Mouse (Mus musculus) embryo, embryonic 11 days (tissue): ENCODE measurements around the gene 4921530L21Rik.
A peak's percentile ranks its signal among the peaks of the same experiment; 100 is the strongest.

Source experiments
- DNase-seq: peaks from one replicate; pipeline ENCODE4 v3.0.0-alpha.2; 2015

The 4921530L21Rik gene

DNA sequence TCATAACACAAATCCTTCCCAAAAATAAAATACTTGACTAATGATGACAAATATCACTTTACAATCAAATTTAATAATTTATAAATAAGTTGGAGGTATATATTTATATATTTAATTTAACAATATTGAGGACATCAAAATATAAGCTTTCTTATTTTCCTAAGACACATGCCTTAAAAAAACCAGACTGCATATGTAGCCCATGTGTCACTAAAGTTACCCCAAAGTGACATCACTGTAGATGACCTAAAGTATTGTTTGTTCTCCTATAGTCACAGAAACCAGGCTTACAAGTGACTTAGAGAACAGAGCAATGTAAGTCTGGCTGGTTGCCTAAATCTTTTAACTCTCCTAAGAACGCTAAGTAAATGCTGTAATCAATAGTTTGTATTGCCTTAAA is at the start of gene 4921530L21Rik:
Gene 4921530L21Rik (plus strand): TSS at position 301 of the 400 bp plus-strand sequence.
- no peak for DNase-seq

DNA sequence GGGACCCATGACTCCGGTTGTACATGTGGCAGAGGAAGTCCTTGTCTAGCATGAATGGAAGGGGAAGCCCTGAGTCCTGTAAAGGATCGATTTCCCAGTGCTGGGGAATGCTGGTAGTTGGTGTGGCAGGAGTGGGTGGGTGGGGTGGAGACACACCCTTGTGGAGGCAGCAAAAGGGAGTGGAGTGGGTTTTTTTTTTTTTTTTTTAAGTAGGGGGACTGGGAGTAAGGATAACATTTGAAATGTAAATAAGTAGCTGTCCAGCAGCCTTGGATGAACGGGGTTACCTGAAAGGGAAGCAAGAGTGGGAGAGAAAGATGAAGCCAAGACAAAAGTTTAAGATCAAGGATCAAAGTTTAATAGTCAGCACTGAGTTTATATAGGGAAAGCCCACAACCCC is 47.2 kb upstream of the 4921530L21Rik start:
- DNase-seq = no peak

DNA sequence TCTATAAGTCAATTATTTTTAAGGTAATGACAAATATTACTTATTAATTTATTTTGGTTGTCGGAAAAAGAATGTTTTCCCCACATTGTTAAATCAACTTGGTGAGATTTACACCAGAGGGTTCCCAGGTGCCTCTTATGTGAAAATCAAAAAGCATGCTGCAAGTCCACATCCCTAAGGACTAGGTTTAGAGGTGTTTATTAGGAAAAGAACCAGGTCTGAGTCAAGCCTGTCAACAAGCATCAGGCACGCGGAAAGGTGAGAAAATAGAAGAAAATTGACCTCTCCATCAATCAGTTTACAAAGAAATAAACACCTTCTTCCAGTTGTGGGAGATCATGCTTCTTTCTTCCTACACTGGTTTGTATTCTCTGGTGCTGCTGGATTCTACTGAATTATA is 18.1 kb upstream of the 4921530L21Rik start:
- peak; percentile 3 for DNase-seq

DNA sequence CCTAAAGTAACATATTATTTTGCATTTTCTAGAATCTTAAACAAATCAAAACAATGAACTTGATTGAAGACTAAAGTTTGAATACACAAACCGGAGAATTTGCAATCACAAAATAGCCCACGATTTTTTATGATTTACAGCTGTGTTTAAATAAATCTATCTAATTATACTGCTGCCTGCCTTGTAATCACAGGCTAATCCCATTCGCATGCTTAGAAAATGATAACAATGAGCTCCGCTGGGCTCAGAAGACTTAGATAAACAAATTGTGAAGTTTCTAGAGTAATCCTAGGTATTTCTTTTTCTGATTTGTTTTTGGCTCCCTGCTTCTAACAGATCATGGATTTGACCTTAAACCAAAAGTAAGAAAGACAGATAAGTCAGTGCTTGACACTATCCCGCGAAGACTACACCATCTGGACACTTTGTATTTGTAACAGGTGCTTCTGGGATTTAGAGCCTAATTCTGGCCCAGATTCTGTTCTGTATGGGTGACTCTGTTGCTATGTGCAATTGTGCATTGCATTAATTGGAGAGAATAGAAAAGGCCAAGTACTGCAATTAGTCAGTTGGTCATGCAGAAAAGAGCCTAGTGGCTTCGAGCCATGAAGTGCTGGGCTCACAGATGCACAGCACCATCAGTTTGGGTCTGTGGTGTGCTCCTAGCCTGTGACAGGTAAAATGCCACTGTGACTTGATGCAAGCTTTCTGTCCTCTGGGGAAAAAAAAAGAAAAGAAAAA is 15.2 kb upstream of the 4921530L21Rik start:
- DNase-seq = no peak

DNA sequence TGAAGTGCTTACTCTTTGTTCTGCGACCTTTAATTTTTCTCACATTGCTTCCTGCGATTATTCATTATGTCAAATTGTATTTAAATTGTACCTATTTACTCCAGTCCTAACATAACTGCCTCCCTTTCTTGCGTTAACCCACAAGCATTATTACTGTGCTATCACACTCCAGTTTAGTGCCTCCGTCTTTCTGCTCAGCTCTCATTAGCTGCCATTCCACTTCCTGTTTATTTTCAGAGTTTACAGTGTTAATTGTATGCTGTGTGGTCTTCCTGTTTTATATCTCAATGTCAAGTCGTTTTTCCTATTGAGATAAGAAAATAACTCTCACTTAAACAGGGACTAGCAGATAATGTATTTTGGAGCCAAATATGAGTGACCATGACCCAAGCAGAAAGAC is 9.0 kb upstream of the 4921530L21Rik start:
- no peak for DNase-seq

DNA sequence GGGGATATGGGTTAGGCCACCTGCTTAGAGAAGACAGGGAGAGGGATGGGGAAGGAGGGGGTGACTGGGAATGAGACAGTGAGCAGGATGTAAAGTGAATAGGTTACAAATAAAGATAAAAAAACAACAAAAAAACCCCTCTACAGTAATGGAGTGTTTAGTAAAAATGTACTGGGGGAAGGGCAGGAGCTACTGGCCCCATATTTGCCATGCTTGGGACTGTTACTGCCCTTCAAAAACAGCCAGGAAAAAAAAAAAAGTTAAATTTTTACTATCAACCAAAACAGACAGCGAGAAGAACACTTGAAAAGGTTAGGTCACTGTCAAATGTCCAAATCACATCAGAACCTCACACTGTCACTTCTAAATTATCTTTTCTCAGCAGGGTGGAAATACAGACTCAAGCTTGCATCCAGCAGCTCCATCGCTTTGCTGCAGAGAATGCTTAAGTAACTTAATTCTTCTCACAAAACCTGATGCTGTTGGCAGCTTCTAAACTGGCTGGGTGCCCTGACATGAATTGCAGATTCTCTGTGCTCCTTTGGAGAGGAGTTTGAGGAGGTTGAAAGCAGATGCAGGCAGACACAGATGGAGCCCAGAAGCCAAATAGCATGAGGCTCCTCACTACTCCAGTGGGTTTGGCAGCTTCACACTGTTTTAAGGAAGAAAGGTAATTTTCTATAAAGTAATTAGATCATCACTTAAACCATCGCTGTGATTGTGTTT is 4.1 kb upstream of the 4921530L21Rik start:
- no peak for DNase-seq

DNA sequence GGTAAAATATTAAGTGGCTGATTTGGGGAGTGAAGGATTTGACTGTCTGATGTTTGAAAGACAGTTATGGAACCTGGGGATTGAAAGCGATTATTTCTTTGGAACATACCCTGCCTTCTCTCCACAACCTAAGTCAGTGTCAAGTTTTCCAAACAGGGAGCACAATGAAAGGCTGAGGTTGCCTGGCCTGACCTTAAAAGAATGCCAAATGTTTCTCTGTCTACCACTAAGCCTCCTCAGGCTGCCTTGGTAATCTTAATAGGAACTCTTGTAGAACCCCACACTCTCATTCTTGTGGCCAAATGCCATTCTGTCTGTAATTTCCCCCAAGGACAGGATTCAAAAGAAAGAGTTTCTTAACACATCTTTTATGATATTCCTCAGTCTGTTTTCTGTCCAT is 3.5 kb upstream of the 4921530L21Rik start:
- no peak for DNase-seq

DNA sequence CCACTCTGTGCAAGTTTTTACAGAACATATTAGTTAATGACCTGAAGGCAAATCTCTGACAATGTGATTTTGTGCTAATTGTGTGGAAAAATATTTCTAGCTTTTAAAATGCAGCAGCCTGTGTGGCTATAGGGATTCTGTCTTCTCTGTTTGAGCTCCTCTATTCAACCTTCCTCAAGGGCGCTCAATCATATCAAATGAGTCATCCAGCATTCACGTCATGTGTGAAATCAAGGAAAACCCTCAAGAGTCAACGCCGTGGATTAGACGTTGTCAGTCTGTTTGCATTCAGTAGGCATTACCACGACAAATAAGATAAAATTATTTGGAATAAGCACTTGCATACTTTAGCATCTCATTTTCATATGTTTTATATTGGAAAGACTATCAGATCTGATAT is 18.4 kb downstream of the 4921530L21Rik start:
- no peak for DNase-seq

DNA sequence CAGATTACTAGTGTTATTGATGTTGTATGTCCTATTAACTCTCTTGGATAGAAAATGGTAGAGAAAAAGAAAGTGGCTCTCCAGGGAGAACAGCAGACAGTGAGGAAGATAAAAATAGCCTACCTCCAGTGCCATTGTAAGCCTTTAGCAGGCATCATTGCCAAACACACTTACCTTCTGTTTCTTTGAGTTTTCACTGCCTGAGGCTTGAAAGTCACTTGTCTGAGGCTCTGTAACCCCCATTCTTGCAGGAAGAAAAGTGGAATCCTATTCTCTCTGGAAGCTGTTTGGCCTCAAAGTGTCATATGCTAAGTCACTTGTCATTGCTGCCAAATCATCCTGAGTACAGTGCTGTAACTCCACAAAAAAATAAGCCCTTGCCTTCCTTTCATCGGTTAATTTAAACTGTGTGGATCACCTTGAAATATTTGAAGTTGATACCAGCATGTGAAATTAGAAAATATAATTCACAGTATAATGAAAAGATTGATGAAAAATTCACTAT is 23.6 kb downstream of the 4921530L21Rik start:
- DNase-seq = no peak

DNA sequence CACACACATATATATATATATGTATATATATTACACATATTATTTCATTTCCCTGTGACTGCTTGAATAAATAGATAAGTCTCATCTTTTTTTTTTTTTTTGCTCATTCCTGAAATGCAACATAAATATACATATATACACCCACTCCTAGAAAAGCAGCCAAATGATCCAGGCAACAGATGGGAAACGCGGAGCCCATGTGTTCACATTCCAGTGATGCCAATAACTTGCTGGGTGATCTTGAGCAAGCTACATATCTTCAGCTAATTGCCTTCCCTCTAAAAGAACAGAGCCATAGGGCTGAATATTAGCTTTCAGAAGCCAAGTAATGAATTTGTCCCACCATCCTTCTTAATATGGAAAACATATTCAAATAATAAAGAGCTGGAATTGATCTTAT is 32.2 kb downstream of the 4921530L21Rik start:
- no peak for DNase-seq

DNA sequence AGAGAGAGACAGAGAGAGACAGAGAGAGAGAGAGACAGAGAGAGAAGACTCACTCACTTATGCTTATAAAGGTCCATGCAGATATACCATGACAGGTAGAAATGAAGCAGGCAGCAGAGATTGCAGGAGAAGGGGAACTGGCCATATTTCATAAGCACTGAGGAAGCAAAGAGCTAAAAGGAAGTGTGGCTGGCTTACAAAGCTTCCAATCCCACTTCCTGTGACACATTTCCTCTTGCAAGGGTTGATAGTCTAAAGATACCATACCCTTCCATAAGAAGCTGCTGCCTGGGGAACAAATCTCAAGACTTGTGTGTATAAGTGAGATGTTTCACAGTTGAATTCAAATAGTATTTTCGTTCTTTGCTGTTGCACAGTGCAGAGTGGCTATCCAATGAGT is 45.7 kb downstream of the 4921530L21Rik start:
- DNase-seq = no peak

DNA sequence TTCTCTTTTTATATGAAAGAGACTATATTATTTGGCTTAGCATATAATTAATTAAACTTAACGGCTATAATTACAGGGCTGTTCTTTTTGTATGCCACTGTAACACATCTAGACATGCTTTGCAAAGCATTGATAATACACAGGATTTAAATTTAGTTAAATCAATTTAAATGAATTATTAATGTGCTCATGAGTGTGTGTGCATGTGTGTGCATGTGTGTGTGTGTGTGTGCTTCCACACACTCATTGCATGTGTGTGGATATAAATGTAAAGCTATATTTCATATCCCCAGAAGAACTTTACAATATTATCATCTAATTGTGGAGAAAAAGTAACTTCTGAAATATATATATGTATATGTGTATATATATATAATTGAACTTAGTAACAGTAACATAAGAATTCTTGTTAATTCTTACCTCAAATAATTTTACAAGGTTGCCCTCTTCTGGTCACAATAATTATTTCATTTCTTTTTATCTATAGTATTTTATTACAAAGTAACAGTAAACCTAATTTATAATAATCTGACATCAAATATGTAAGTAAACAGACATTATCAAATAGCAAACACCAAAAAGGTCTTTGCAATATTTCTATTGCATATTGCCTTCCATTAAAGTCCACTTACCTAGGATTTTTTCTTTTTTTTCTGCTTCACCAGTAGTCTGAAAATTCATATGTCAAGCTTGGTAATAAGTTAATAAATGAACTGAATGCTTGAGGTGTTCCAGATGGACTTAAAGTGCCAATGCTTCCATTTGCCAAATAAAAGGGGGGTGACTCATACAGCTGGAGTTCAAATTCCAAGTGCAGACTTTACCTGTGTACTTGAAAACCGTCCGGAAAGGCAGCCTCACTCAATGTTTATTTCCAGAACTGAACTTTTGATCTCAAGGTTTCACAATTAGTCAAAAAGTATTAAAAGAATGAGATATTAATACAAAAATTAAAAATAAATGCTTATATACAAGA is 47.0 kb downstream of the 4921530L21Rik start:
- DNase-seq = no peak
